Mouse (Mus musculus) liver, embryonic 14.5 days (tissue): ENCODE results near the gene Tmtc3. TPM values are rescaled to one million over a fixed set of nuclear protein-coding genes. Genes with fewer than 3 reads are reported as not detected.

Source experiments
- ATAC-seq: fragments of 200-750 bp; cut with Nextera tagmentation; 2 replicates; pipeline ENCODE4 v1.8.0; 2017; ENCODE audit warnings: moderate number of reproducible peaks, mild to moderate bottlenecking, moderate library complexity; ENCODE audit not compliant: insufficient read depth
- DNase-seq, 3 experiments: peaks; one replicate each; pipeline ENCODE4 v3.0.0-alpha.2; 2012 to 2013; ENCODE audit warnings: low read depth in 3 of 3, low spot score in 3 of 3
- H3K27ac ChIP-seq: fragments of 300-500 bp; sonication (generic); 2 replicates; pipeline ENCODE4 v1.5.1; 2014; ENCODE audit warnings: moderate library complexity, mild to moderate bottlenecking, control low read depth, inconsistent platforms
- H3K27me3 ChIP-seq: fragments of 300-500 bp; sonication (generic); 2 replicates; pipeline ENCODE4 v1.6.1; 2014; ENCODE audit warnings: mild to moderate bottlenecking, low read length, moderate library complexity; ENCODE audit not compliant: control insufficient read depth, insufficient read depth
- H3K36me3 ChIP-seq: fragments of 300-500 bp; sonication (generic); replicated peaks from 2 replicates; pipeline ENCODE4 v1.6.1; 2014; ENCODE audit warnings: low read depth; ENCODE audit not compliant: control insufficient read depth, insufficient read depth
- H3K4me1 ChIP-seq, 2 experiments: fragments of 200-500 bp in 1 of 2; fragments of 300-500 bp in 1 of 2; sonication (generic) in 1 of 2; replicated peaks; 2 replicates each; pipeline ENCODE4 v1.6.1; 2012 to 2014; ENCODE audit warnings: antibody characterized with exemption in 1 of 2, inconsistent platforms in 1 of 2, low read length in 1 of 2; ENCODE audit not compliant: control insufficient read depth in 2 of 2, insufficient read depth in 2 of 2
- H3K4me2 ChIP-seq: fragments of 300-500 bp; sonication (generic); 2 replicates; pipeline ENCODE4 v1.6.1; 2014; ENCODE audit warnings: low read depth, mild to moderate bottlenecking, control low read depth, moderate library complexity
- H3K4me3 ChIP-seq, 2 experiments: fragments of 200-500 bp in 1 of 2; fragments of 300-500 bp in 1 of 2; sonication (generic) in 1 of 2; 2 replicates each; pipeline ENCODE4 v1.5.1; 2012 to 2014; ENCODE audit warnings: low read depth in 2 of 2, low read length in 2 of 2, mild to moderate bottlenecking in 2 of 2, control low read depth in 1 of 2, inconsistent platforms in 1 of 2, moderate library complexity in 1 of 2; ENCODE audit not compliant: insufficient read depth in 1 of 2
- H3K9ac ChIP-seq: fragments of 300-500 bp; sonication (generic); replicated peaks from 2 replicates; pipeline ENCODE4 v1.6.1; 2014; ENCODE audit warnings: mild to moderate bottlenecking, control low read depth, moderate library complexity
- H3K9me3 ChIP-seq: fragments of 300-500 bp; sonication (generic); 2 replicates; pipeline ENCODE4 v1.6.1; 2016; ENCODE audit warnings: low read length, mixed read lengths; ENCODE audit not compliant: control insufficient read depth
- CTCF ChIP-seq: IDR thresholded peaks from 2 replicates; pipeline ENCODE4 v1.5.1; 2016; ENCODE audit warnings: antibody characterized with exemption, low read depth, control low read depth
- EP300 ChIP-seq: IDR thresholded peaks from 2 replicates; pipeline ENCODE4 v1.6.1; 2016; ENCODE audit warnings: antibody characterized with exemption, low read depth
- WGBS: fragments of 180-500 bp; shearing (Covaris S2); extraction: QIAGEN DNeasy Blood & Tissue Kit; methylation state at CpG from one replicate; pipeline ENCODE4 v1.1.7; 2014; ENCODE audit not compliant: insufficient replicate concordance; 5-methylcytosine and 5-hydroxymethylcytosine counted together
- polyA plus RNA-seq, 2 experiments: library from polyadenylated mRNA; depleted of rRNA in 1 of 2; stranded (reverse) in 1 of 2; unstranded in 1 of 2; fragments of >200 nt; fragmentation: Nextera tagmentation in 1 of 2; extraction: Ambion mirVana in 1 of 2; gene quantifications; 2 replicates each; pipeline versions ENCODE4 v1.2.1 to v1.2.3; 2012 to 2014

Tmtc3 gene
- polyA plus RNA-seq, 2 experiments: 3.4 to 5.7 TPM

- Histone ChIP-seq H3K4me2 (no peak overlapping the region), H3K9me3 (no peaks in the 10 kb centered on the region), H3K4me1 (no peaks in the 10 kb centered on the region; a peak in 2 of 4 replicates), H3K36me3 (peaks cover 9% of the 10 kb centered on the region; the same call in 1 of the 2 replicates), H3K27ac (no peak overlapping the region), H3K9ac (no peak overlapping the region), H3K4me3 (no peak overlapping the region), H3K27me3 (no peaks in the 10 kb centered on the region)
- WGBS: 52% methylated on average over 1 of the region's 1 CpGs
- ATAC-seq (peak; percentile 90), DNase-seq (peak in 2 of 3 experiments; percentile 30 to 46)
- peak; percentile 73 for TF ChIP-seq EP300
- TF ChIP-seq CTCF: no peak
Observed at GRCm38 (mm10) chr10:100508170-100508569, 21.0 kb upstream of the Tmtc3 start.

- Histone ChIP-seq H3K4me3 (no peak overlapping the region), H3K27me3 (no peaks in the 10 kb centered on the region), H3K9me3 (no peaks in the 10 kb centered on the region), H3K4me2 (peak overlapping the region; percentile 36), H3K27ac (peak overlapping the region; percentile 77), H3K9ac (0 out of 2 replicates have a peak overlapping the region, but pooled peaks have one; percentile 5), H3K4me1 (peaks cover 12 to 14% of the 10 kb centered on the region in 2 experiments), H3K36me3 (peaks cover 11% of the 10 kb centered on the region)
- ATAC-seq: peak; percentile 99
- TF ChIP-seq CTCF: peak; percentile 54
- TF ChIP-seq EP300: peak; percentile 95
- WGBS: 14% methylated on average over 3 of the region's 3 CpGs
- DNase-seq: peak; percentile 80 to 85 (median 80)
Observed at GRCm38 (mm10) chr10:100498309-100498708, 11.2 kb upstream of the Tmtc3 start.

GRCm38 (mm10) chr10:100491916-100492315 is 4.8 kb upstream of the Tmtc3 start:
- no peak for DNase-seq
- Histone ChIP-seq H3K4me2 (no peak overlapping the region), H3K27ac (no peak overlapping the region), H3K9ac (no peak overlapping the region), H3K4me3 (no peak overlapping the region), H3K9me3 (no peaks in the 10 kb centered on the region), H3K36me3 (peaks cover 5% of the 10 kb centered on the region; the same call in 1 of the 2 replicates), H3K4me1 (peaks cover 0 to 3% of the 10 kb centered on the region in 2 experiments; a peak in 1 of 4 replicates), H3K27me3 (no peaks in the 10 kb centered on the region)
- no peak for TF ChIP-seq CTCF
- TF ChIP-seq EP300: no peak
- no peak for ATAC-seq
- 78% methylated on average over 7 of the region's 7 CpGs for WGBS

DNA sequence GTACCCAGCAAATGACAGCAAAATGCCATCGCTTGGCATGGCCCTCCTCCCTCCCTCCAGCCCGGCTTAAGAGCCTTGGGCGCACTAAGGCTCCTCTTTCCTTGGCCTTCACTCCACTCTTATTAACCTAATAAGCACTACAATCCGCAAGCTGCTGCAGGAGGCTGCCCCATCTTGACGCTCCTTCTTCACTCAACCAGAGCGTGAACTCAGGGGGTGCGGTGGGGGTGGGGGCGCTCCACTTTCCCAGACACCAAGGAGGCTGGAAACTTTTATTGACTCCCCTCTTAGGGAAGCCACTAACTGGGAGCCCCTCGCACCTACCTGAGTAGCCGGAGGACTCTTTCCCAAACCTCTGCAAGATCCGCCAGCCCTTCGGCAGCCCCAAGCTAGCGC is 451 bp downstream of the Tmtc3 start:
- H3K36me3 ChIP-seq: no peaks in the 10 kb centered on the region
- H3K4me3 ChIP-seq: peak overlapping the region; percentile 87 to 96
- no peaks in the 10 kb centered on the region for H3K27me3 ChIP-seq
- ATAC-seq (peak; percentile 22), DNase-seq (peak; percentile 14 to 22 (median 17))
- peak overlapping the region; percentile 55 for H3K27ac ChIP-seq
- peak overlapping the region; percentile 85 for H3K9ac ChIP-seq
- H3K4me2 ChIP-seq: peak overlapping the region; percentile 81
- WGBS: 1% methylated on average over 13 of the region's 13 CpGs
- H3K9me3 ChIP-seq: no peaks in the 10 kb centered on the region
- no peak for TF ChIP-seq EP300
- TF ChIP-seq CTCF: no peak
- H3K4me1 ChIP-seq: peaks cover 0 to 3% of the 10 kb centered on the region in 2 experiments; a peak in 1 of 4 replicates

DNA sequence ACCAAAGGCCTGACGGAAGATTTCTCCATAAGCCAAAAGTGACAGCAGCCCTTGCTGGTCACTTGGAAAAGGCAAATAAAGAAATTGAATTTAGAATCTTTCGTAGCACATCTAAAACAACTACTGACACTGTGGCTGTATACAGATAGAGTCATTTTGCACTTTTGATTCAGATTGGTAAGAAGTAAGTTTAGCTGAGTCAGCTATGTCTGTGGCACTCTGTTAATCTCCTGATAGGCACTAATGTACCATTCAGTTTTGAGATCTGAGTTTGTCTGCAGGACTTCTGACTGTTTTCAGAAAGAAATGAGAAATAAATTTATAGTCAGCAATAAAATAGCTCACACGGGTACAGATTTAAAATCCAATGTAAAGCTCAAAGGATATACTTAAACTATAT is 7.6 kb downstream of the Tmtc3 start:
- H3K27me3 ChIP-seq: no peaks in the 10 kb centered on the region
- no peak for ATAC-seq

More for the DNA sequence above, 7.6 kb downstream of the Tmtc3 start:
- Histone ChIP-seq H3K4me1 (no peaks in the 10 kb centered on the region), H3K27ac (no peak overlapping the region), H3K4me3 (no peak overlapping the region), H3K36me3 (peaks cover 7% of the 10 kb centered on the region), H3K9ac (no peak overlapping the region), H3K4me2 (no peak overlapping the region), H3K9me3 (no peaks in the 10 kb centered on the region)
- DNase-seq: no peak
- TF ChIP-seq CTCF: no peak
- TF ChIP-seq EP300: no peak
- WGBS: 73% methylated on average over 3 of the region's 3 CpGs
